Mouse (Mus musculus) gastrocnemius, postnatal 14 days (tissue): Measurements from ENCODE around the gene Lmntd1. TPM values are rescaled to one million over a fixed set of nuclear protein-coding genes. Genes with fewer than 3 reads are reported as not detected.

Source experiments
- DNase-seq: peaks from one replicate; pipeline ENCODE4 v3.0.0; 2021; ENCODE audit warnings: mixed read lengths
- intact Hi-C: fragments of 180-260 bp; cut with DNase I; formaldehyde crosslinking; loops from one replicate; pipeline ENCODE4 v1.15.1; 2025; ENCODE audit warnings: low total_unique reads
- long read RNA-seq, 2 experiments: library from polyadenylated mRNA; stranded (forward); transcript quantifications; one replicate each; pipeline ENCODE4 v2.0.0; 2021
- total RNA-seq, 2 experiments: library from RNA; stranded (reverse); gene quantifications; 2 replicates each; pipeline ENCODE4 v1.2.3; 2021

Lmntd1 gene
- total RNA-seq, result under 1 TPM; 0.16 to 0.43 TPM
- long read RNA-seq, experiment 1, result 0 reads
- long read RNA-seq, experiment 2, result 0 reads

- intact Hi-C loops, result no loop called here
- DNase-seq, result no peak
Observed at GRCm38 (mm10) chr6:145614219-145614618, at the start of gene Lmntd1. Lmntd1 (minus strand) TSS chr6:145614319.

- no peak for DNase-seq
- intact Hi-C loops, result no loop called here
Observed at GRCm38 (mm10) chr6:145660943-145661342, 46.8 kb upstream of the Lmntd1 start.

GRCm38 (mm10) chr6:145659116-145659515, 45.0 kb upstream of the Lmntd1 start:
- intact Hi-C loops, result no loop called here
- no peak for DNase-seq

- no peak for DNase-seq
Observed at GRCm38 (mm10) chr6:145656740-145657591, 42.8 kb upstream of the Lmntd1 start.

GRCm38 (mm10) chr6:145655678-145656077, 41.6 kb upstream of the Lmntd1 start:
- no peak for DNase-seq
- intact Hi-C loops, result no loop called here

More at GRCm38 (mm10) chr6:145656740-145657591, 42.8 kb upstream of the Lmntd1 start:
- intact Hi-C loops, result no loop called here

GRCm38 (mm10) chr6:145654062-145654836, 40.1 kb upstream of the Lmntd1 start:
- intact Hi-C loops, result no loop called here

GRCm38 (mm10) chr6:145653626-145654025, 39.5 kb upstream of the Lmntd1 start:
- no peak for DNase-seq
- intact Hi-C loops, result no loop called here

More at GRCm38 (mm10) chr6:145654062-145654836, 40.1 kb upstream of the Lmntd1 start:
- no peak for DNase-seq

- DNase-seq, result no peak
- intact Hi-C loops, result no loop called here
Observed at GRCm38 (mm10) chr6:145652986-145653385, 38.9 kb upstream of the Lmntd1 start.

GRCm38 (mm10) chr6:145651976-145652375, 37.9 kb upstream of the Lmntd1 start:
- intact Hi-C loops, result no loop called here

GRCm38 (mm10) chr6:145640971-145641506, 26.9 kb upstream of the Lmntd1 start:
- no peak for DNase-seq
- intact Hi-C loops, result no loop called here

More at GRCm38 (mm10) chr6:145651976-145652375, 37.9 kb upstream of the Lmntd1 start:
- no peak for DNase-seq

- intact Hi-C loops, result no loop called here
- DNase-seq, result no peak
Observed at GRCm38 (mm10) chr6:145638248-145638647, 24.1 kb upstream of the Lmntd1 start.

- intact Hi-C loops, result no loop called here
- DNase-seq, result no peak
Observed at GRCm38 (mm10) chr6:145636682-145637081, 22.6 kb upstream of the Lmntd1 start.

GRCm38 (mm10) chr6:145634454-145634853, 20.3 kb upstream of the Lmntd1 start:
- DNase-seq, result no peak
- intact Hi-C loops, result no loop called here

- intact Hi-C loops, result no loop called here
- no peak for DNase-seq
Observed at GRCm38 (mm10) chr6:145630269-145630668, 16.1 kb upstream of the Lmntd1 start.

GRCm38 (mm10) chr6:145623141-145623540, 9.0 kb upstream of the Lmntd1 start:
- intact Hi-C loops, result no loop called here
- DNase-seq, result no peak

GRCm38 (mm10) chr6:145616402-145617229, 2.5 kb upstream of the Lmntd1 start:
- DNase-seq, result no peak
- intact Hi-C loops, result no loop called here

GRCm38 (mm10) chr6:145615666-145616210, 1.6 kb upstream of the Lmntd1 start, which contains the start of gene Tuba3b:
Tuba3b (plus strand) TSS chr6:145615757.
- intact Hi-C loops, result no loop called here
- DNase-seq, result no peak

GRCm38 (mm10) chr6:145612611-145613010, 1.5 kb downstream of the Lmntd1 start:
- no peak for DNase-seq
- intact Hi-C loops, result no loop called here

- intact Hi-C loops, result no loop called here
- no peak for DNase-seq
Observed at GRCm38 (mm10) chr6:145610901-145611300, 3.2 kb downstream of the Lmntd1 start.
